Mouse (Mus musculus) frontal cortex, postnatal 14 days (tissue): ENCODE results near the gene Klk7.

Source experiments
- DNase-seq, 2 experiments: peaks; one replicate each; pipeline ENCODE4 v3.0.0; 2022; ENCODE audit warnings: low spot score in 2 of 2

Klk7 gene

GRCm38 (mm10) chr7:43797333-43797769, 13.7 kb upstream of the Klk7 start, which contains the start of gene Klk8:
Gene Klk8, plus strand, starts transcription at chr7:43797577.
- no peak for DNase-seq

- no peak for DNase-seq
These were observed 13.1 kb upstream of the Klk7 start for GRCm38 (mm10) chr7:43797844-43798462.

- no peak for DNase-seq
These were observed 11.2 kb upstream of the Klk7 start for GRCm38 (mm10) chr7:43799876-43800275.

- DNase-seq, result no peak
These were observed 4.1 kb downstream of the Klk7 start for GRCm38 (mm10) chr7:43815211-43815610.

GRCm38 (mm10) chr7:43816746-43817145, 5.7 kb downstream of the Klk7 start:
- no peak for DNase-seq

- no peak for DNase-seq
These were observed 10.5 kb downstream of the Klk7 start for GRCm38 (mm10) chr7:43821581-43821980.

- DNase-seq, result no peak
These were observed 13.1 kb downstream of the Klk7 start, which contains the start of gene Klk6 for GRCm38 (mm10) chr7:43824199-43824598. Gene Klk6, plus strand, starts transcription at chr7:43824499.

GRCm38 (mm10) chr7:43826056-43826455, 15.0 kb downstream of the Klk7 start:
- no peak for DNase-seq

GRCm38 (mm10) chr7:43827706-43828105, 16.6 kb downstream of the Klk7 start:
- no peak for DNase-seq

GRCm38 (mm10) chr7:43829006-43829405, 17.9 kb downstream of the Klk7 start:
- no peak for DNase-seq

- DNase-seq, result no peak
These were observed 30.6 kb downstream of the Klk7 start, which contains the start of gene Klk5 for GRCm38 (mm10) chr7:43841701-43842100. Gene Klk5, plus strand, starts transcription at chr7:43841971.

GRCm38 (mm10) chr7:43843801-43844200, 32.7 kb downstream of the Klk7 start:
- no peak for DNase-seq

- no peak for DNase-seq
These were observed 40.5 kb downstream of the Klk7 start for GRCm38 (mm10) chr7:43851616-43852015.

GRCm38 (mm10) chr7:43854642-43855380, 43.7 kb downstream of the Klk7 start:
- no peak for DNase-seq

GRCm38 (mm10) chr7:43855709-43856108, 44.6 kb downstream of the Klk7 start:
- DNase-seq, result no peak

- no peak for DNase-seq
These were observed 45.2 kb downstream of the Klk7 start for GRCm38 (mm10) chr7:43856307-43856706.

- DNase-seq, result no peak
These were observed 46.4 kb downstream of the Klk7 start for GRCm38 (mm10) chr7:43857501-43857900.

GRCm38 (mm10) chr7:43860411-43860810, 49.3 kb downstream of the Klk7 start:
- no peak for DNase-seq
